Mouse (Mus musculus): Measurements from ENCODE around the gene Tert.

DNA sequence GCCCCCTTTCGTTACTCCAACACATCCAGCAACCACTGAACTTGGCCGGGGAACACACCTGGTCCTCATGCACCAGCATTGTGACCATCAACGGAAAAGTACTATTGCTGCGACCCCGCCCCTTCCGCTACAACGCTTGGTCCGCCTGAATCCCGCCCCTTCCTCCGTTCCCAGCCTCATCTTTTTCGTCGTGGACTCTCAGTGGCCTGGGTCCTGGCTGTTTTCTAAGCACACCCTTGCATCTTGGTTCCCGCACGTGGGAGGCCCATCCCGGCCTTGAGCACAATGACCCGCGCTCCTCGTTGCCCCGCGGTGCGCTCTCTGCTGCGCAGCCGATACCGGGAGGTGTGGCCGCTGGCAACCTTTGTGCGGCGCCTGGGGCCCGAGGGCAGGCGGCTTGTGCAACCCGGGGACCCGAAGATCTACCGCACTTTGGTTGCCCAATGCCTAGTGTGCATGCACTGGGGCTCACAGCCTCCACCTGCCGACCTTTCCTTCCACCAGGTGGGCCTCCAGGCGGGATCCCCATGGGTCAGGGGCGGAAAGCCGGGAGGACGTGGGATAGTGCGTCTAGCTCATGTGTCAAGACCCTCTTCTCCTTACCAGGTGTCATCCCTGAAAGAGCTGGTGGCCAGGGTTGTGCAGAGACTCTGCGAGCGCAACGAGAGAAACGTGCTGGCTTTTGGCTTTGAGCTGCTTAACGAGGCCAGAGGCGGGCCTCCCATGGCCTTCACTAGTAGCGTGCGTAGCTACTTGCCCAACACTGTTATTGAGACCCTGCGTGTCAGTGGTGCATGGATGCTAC lies at the start of gene Tert:
- TF ChIP-seq CTCF (IDR thresholded peaks at IDR 0.05) (peak; percentile 58), EP300 (IDR thresholded peaks at IDR 0.05; ENCODE audit: insufficient read depth, low read depth, low read length) (no peak)
